Comparison of ENCODE assay signal across 13 mouse cellular contexts in genomic region chr6:117771506-117771905, GRCm38 (mm10).
"Had no signal": no experiment of that assay in that cellular context is flagged by ENCODE, and none has a peak within 500 bp of the region (broad histone marks: within the 10 kb centered on the region; RNA-seq: fewer than 3 reads in every experiment).

No protein-coding gene starts in this region.

- DNase-seq: lung, adult 18-20 months; lung, embryonic 14.5 days; lung, postnatal 10 days; lung, postnatal 4 days; midbrain, embryonic 14.5 days; retina, postnatal 1 day; right cerebral cortex, adult 18-20 months; right cerebral cortex, postnatal 25 days; right cerebral cortex, postnatal 4 days; spleen, adult 18-20 months; thymus, adult 18-20 months; thymus, postnatal 14 days; thymus, postnatal 36 days had no signal
